Mouse (Mus musculus) left cerebral cortex, adult 6 months (tissue): ENCODE data around the gene Alad. TPM values are rescaled to one million over a fixed set of nuclear protein-coding genes. Genes with fewer than 3 reads are reported as not detected.

ENCODE experiments used
- long read RNA-seq, 2 experiments: library from polyadenylated mRNA; unstranded; transcript quantifications; one replicate each; pipeline ENCODE4 v2.0.0; 2019 to 2020
- polyA plus RNA-seq: library from polyadenylated mRNA; unstranded; fragments of <200 nt; fragmentation: Nextera tagmentation; gene quantifications from 2 replicates; pipeline ENCODE4 v1.2.3, GENCODE M21; 2021

Gene Alad
- 67.7 and 74.4 TPM in 2 replicates for polyA plus RNA-seq
- long read RNA-seq, experiment 1, transcript Alad-201 (12 exons, 1,206 nt): major isoform, 128 of 146 reads
- long read RNA-seq, experiment 1, partial matches to known transcripts: 9 of 146 reads
- long read RNA-seq, experiment 1, other reads (novel, unspliced or antisense): 9 of 146 reads
- long read RNA-seq, experiment 2, transcript Alad-201 (12 exons, 1,206 nt): major isoform, 74 of 83 reads
- long read RNA-seq, experiment 2, partial matches to known transcripts: 6 of 83 reads
- long read RNA-seq, experiment 2, other reads (novel, unspliced or antisense): 3 of 83 reads

DNA sequence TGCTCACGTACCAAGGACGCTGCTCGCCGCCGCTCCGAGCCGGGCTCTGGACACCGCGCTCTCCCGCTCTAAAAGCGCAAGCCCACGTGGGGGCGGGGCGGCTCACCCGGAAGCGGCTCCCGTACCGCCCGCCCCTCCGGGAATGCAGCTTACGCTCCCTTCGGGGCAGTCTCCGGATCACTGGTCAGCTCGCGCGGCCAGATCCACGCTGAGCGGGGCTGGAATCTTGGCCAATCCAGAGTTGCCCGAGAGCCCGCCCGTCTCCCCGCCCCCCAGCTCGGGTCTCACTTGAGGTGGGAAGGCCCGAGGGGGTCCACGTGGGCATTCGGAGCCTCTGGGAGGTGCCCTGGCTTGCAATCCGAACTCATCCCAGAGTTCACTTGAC lies at the start of gene Alad:
TSS of gene Alad (minus strand) at position 70 of the 385 bp plus-strand sequence.

DNA sequence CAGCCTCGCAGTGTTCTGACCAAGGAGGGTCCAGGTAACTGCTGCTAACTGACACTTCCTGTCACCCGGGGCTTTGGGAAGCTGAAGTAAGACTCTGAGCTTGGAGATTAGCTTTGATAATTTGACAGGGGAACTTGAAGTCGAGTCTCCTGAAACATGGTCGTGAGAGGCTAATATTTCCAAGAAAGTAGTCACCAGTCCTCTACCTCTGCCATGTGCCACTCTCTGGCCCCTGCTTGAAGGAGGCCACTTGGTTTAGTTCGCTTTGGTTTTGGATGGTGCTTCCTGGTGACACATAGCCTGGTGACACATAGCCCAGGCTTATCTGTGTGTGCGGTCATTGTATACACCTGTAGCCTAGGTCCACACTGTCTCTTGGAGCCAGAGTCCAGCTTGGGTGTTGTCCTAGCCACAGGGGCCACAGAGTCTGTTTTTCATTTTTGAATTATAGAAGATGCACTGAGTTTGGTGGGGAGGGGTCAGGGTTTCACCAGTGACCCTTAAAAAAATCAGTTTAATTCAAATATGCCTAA lies 40.1 kb upstream of the Alad start, which contains the start of gene Rgs3:
TSS of gene Rgs3 (plus strand) at position 51 of the 533 bp plus-strand sequence.

DNA sequence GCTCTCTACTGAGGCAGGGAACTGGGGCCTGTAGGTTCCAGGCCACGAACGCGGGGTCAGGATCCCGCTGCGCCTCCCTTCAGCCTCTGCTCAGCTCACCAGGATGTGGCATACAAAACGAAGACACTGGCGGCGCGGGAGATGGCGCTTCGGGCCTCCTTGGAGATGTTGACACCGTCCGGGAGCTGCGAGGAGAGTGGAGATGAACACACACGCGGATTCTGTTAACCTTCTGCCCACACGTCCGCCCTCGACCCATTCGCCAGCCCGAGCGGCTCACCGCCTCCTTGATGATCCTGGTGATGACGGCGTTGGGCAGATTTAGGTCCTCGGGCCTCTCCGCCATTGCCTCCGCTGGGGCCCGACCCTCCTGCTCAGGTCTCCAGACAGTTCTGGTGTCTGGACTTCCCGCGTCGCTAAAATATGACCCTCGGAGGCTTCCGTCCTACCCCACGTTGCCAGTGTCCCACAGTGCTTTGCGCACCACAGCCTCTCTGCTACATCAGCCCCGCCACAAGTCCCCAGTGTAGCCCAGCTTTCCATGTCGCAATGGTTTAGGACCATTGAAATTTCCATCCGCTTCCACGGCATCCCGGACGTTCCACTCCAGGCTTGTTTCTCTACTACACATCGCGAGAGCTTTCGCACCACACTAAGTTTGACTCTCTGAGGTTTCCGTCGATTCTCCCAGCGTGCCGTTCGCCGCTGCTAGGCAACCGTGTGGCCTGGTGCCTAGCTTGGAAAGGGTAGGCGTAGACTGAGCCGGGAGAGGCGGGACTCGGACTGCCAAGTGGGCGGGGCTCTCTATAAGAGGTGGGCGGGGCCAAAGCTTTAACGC lies 5.2 kb upstream of the Alad start, which contains the start of the genes Pole3 and 4933430I17Rik:
TSS of gene Pole3 (minus strand) at position 418 of the 838 bp plus-strand sequence.
TSS of gene 4933430I17Rik (plus strand) at position 719 of the 838 bp plus-strand sequence.

DNA sequence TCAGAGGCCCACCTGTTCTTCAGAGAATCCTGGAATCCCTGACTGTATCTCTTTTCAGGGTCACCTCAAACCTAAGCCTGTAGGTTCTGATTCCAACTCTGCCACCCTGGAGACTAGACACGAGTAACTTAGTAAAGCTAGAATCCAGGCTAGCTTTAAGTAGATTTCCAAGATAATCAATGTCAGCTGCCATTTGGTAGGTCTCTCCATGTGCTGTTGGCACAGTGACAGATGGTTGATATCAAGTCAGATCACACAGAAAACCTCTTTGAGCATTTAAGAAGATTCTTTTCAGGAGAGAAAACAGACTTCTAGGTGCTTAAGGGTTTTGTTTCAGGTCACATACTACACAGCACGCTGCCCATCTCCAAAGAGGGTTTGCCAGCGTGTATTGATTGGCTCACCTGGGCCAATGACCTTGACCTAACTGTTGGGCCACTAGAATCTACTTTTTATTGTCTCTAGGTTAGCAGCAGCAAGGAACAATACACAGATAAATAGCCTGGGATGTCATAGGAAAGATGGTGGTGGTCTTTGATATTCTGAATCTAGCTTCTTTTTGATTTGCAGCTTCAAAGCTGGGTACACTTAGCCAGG lies 16.2 kb downstream of the Alad start, which contains the start of gene Hdhd3:
TSS of gene Hdhd3 (minus strand) at position 94 of the 597 bp plus-strand sequence.

DNA sequence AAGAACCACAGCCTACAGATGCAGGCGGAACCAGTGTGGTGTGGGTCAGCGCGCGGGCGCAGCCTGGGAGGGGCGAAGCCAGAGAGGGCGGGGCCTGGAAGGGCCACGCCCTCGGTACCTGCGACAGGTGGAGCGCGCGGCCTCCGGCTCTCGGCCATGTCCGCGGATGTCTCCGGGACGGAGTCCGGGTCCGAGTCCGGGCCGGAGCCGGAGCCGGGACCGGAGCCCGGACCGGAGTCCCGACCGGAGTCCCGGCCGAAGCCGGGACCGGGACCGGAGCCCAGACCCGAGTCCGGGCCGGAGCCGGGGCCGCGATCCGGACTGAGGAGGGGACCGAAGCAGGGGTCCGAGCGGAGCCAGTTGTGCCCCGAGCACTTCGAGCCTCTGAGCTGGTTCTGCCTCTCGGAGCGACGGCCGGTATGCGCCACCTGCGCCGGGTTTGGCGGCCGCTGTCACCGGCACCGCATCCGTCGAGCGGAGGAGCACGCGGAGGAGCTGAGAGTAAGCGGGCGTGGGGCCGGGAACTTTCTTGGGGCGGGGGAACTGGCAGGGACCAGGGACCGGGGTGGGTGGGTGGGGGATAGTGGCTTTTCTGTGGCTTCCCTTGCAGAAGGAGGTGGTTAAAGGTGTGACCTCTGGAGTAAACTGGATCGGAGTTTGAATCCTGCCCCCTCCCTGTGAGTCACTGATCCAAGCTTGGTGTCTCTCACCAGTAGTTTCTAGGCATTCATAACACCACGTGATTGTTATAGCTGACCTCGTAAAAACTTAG lies 39.6 kb downstream of the Alad start, which contains the start of gene Bspry:
TSS of gene Bspry (plus strand) at position 117 of the 772 bp plus-strand sequence.

DNA sequence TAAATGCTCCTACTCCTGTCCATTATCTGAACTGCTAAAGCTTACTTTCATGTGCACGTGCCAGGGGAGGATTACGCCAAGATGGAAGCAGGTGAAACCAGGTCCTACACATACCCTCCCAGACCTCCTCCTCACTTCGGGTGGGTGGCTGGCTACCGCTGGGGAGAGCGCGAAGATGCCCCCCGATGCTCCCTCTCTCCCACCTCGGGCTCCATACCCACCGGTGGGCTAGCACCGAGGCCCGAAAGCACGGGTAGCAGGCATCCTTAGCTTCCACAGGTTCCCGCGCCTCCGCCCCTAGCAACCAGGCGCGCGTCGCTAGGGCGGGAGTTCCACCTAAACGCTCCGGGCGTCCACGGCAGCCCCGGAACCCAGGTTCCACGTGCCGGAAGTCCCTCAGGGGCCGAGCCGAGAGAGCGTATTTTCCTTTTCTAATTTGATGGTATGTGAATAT lies 49.1 kb downstream of the Alad start, which contains the start of gene Wdr31:
TSS of gene Wdr31 (minus strand) at position 299 of the 454 bp plus-strand sequence.

Other genes with a start within 250 kb of the Alad start
- 9.1 and 11.4 TPM in 2 replicates for gene Fkbp15, start 159.4 kb downstream of the Alad start, polyA plus RNA-seq
- 10.3 and 11.3 TPM in 2 replicates for gene Slc31a1, start 159.2 kb downstream of the Alad start, polyA plus RNA-seq
- gene Cdc26, start 111.3 kb downstream of the Alad start, polyA plus RNA-seq: 49.7 and 58.2 TPM in 2 replicates
- gene Prpf4, start 111.1 kb downstream of the Alad start, polyA plus RNA-seq: 3.4 and 3.8 TPM in 2 replicates
- not detected in 2 replicates for gene Rnf183, start 84.7 kb downstream of the Alad start, polyA plus RNA-seq
- 9.1 and 10.6 TPM in 2 replicates for gene Wdr31, start 49.0 kb downstream of the Alad start, polyA plus RNA-seq
- gene Bspry, start 39.9 kb downstream of the Alad start, polyA plus RNA-seq: 0.09 and 0.31 TPM in 2 replicates
- gene Hdhd3, start 16.5 kb downstream of the Alad start, polyA plus RNA-seq: 13.4 and 17.7 TPM in 2 replicates
- 10.8 and 13.4 TPM in 2 replicates for gene Pole3, start 5.2 kb upstream of the Alad start, polyA plus RNA-seq
- 0.14 and 0.15 TPM in 2 replicates for gene 4933430I17Rik, start 5.5 kb upstream of the Alad start, polyA plus RNA-seq
- gene Rgs3, start 39.9 kb upstream of the Alad start, polyA plus RNA-seq: 19.0 and 22.6 TPM in 2 replicates